Mouse (Mus musculus) testis, adult 2 months (tissue): ENCODE results near the gene Slc24a3.

Experiments
- CTCF ChIP-seq: fragments of 200-500 bp; IDR thresholded peaks from 2 replicates; pipeline ENCODE4 v1.5.1; 2012; ENCODE audit warnings: low read depth, mild to moderate bottlenecking, inconsistent platforms, low read length, moderate library complexity; ENCODE audit not compliant: control insufficient read depth, insufficient read depth, insufficient replicate concordance
- POLR2A ChIP-seq: fragments of 200-500 bp; IDR thresholded peaks from 2 replicates; pipeline ENCODE4 v1.6.1; 2012; ENCODE audit warnings: low read depth, mild to moderate bottlenecking, inconsistent platforms, low read length, moderate library complexity; ENCODE audit not compliant: control insufficient read depth

DNA sequence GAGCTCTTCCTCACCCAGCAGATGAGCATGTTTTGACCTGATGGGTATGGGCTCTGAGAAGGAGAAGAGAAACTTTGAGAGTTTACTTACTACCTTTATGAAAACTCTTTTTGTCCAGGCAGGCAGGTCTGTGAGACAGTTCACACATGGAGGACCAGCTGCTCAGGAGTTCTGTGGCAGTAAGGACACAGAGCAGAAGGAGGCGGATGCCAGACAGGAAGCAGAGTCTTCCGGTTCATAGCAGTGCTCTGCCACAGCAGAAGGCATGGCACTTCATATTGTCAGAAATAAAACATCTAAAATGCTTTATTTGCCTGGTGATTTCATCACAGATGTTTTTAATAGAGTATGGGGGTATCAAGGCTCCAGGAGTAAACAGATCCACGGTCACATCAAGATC is 58.1 kb downstream of the Slc24a3 start:
- TF ChIP-seq POLR2A (no peak), CTCF (no peak)
